Mouse (Mus musculus): ENCODE measurements around the gene Ncan.

- peak; percentile 93; the same call in 1 of the 2 replicates for TF ChIP-seq CTCF (IDR thresholded peaks at IDR 0.05; ENCODE audit: borderline replicate concordance, insufficient read depth, low read length)
- TF ChIP-seq POLR2A (IDR thresholded peaks at IDR 0.05; ENCODE audit: low read depth, low read length) = no peak
Measured at GRCm38 (mm10) chr8:70087836-70088650, 32.6 kb downstream of the Ncan start.

Data from embryonic fibroblast, embryonic 13.5 days (primary cell).